Mouse (Mus musculus) ES-Bruce4 (cell line): ENCODE results near the gene Adora2a. TPM values are rescaled to one million over a fixed set of nuclear protein-coding genes. Genes with fewer than 3 reads are reported as not detected.

Experiments
- H3K27ac ChIP-seq: 2 replicates; pipeline ENCODE4 v1.5.1; 2012; ENCODE audit warnings: low read length, inconsistent platforms; ENCODE audit not compliant: insufficient read depth
- H3K27me3 ChIP-seq: 2 replicates; pipeline ENCODE4 v1.6.1; 2012; ENCODE audit warnings: mild to moderate bottlenecking, low read length, inconsistent platforms; ENCODE audit not compliant: control insufficient read depth, poor library complexity, insufficient read depth, severe bottlenecking
- H3K36me3 ChIP-seq: 2 replicates; pipeline ENCODE4 v1.6.1; 2012; ENCODE audit warnings: inconsistent platforms, mild to moderate bottlenecking, low read length, moderate library complexity; ENCODE audit not compliant: control insufficient read depth, poor library complexity, insufficient read depth, severe bottlenecking
- H3K4me1 ChIP-seq: one replicate; pipeline ENCODE4 v1.8.1; 2011; ENCODE audit warnings: low read length; ENCODE audit not compliant: control insufficient read depth, insufficient read depth
- H3K4me3 ChIP-seq: 2 replicates; pipeline ENCODE4 v1.5.1; 2011; ENCODE audit warnings: low read depth, mild to moderate bottlenecking, low read length
- H3K9ac ChIP-seq: 2 replicates; pipeline ENCODE4 v1.6.1; 2012; ENCODE audit warnings: low read depth, mild to moderate bottlenecking, inconsistent platforms; ENCODE audit not compliant: poor library complexity, severe bottlenecking
- H3K9me3 ChIP-seq: replicated peaks from 2 replicates; pipeline ENCODE4 v1.6.1; 2012; ENCODE audit warnings: mild to moderate bottlenecking, low read length, inconsistent platforms; ENCODE audit not compliant: control insufficient read depth, poor library complexity, insufficient read depth, severe bottlenecking
- CTCF ChIP-seq: IDR thresholded peaks from one replicate; pipeline ENCODE4 v1.8.1; 2011; ENCODE audit warnings: low read depth, low read length
- EP300 ChIP-seq: IDR thresholded peaks from 2 replicates; pipeline ENCODE4 v1.6.1; 2011; ENCODE audit warnings: low read depth, low read length; ENCODE audit not compliant: insufficient read depth
- POLR2A ChIP-seq: IDR thresholded peaks from one replicate; pipeline ENCODE4 v1.8.1; 2011; ENCODE audit warnings: low read length; ENCODE audit not compliant: insufficient read depth
- polyA plus RNA-seq: library from polyadenylated mRNA; stranded (reverse); fragments of >200 nt; gene quantifications from 2 replicates; pipeline ENCODE4 v1.2.4, GENCODE M21; 2011; ENCODE audit warnings: low read depth; ENCODE audit not compliant: missing spikeins, insufficient read depth, insufficient read length

Gene Adora2a
- polyA plus RNA-seq, 1 experiment, result 0.22 TPM

DNA sequence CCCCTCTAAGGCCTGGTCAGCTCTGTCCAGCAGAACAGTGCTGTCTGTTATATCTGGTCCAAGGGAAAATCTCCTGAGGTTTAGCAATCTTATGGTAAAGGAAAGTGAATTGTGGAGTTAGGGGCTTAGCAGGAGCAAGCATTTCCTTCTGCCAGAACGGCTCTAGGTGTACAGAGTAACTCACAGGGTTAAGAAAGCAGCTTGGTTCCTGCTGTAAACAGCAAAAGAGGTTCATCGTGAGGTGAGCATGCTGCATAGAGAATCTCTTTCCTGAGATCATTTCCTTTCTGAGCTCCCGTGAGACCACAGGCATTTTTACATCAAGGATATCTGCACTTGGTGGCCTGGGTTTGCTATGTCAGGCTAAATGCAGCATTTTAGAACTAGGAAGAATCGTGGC lies 21.8 kb upstream of the Adora2a start:
- H3K9ac ChIP-seq, result no peak overlapping the region
- no peaks in the 10 kb centered on the region for H3K27me3 ChIP-seq
- H3K4me3 ChIP-seq, result no peak overlapping the region
- no peaks in the 10 kb centered on the region for H3K4me1 ChIP-seq
- no peak overlapping the region for H3K27ac ChIP-seq
- TF ChIP-seq CTCF, result no peak
- no peak for TF ChIP-seq POLR2A
- no peak for TF ChIP-seq EP300
- no peaks in the 10 kb centered on the region for H3K36me3 ChIP-seq
- H3K9me3 ChIP-seq, result no peaks in the 10 kb centered on the region

DNA sequence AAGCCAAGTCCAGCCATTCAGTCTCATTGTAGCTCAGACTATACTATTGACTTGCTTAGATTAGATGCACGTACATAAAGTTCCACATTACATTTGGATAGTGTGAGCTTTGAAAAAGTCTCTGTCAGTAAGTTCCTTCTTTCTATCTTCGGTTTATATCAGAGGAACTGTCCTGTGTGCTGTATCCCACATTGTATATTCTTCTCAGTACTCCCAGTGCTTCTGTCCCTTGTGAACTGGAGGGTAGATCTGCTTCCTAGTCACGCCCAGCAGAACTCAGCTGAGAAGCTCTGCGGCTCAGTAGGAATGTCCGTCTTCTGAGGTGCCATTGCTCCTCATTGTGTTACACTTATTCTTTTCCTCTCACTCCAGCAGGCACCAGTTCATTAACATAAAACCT lies 18.1 kb upstream of the Adora2a start:
- Histone ChIP-seq H3K4me3 (no peak overlapping the region), H3K36me3 (no peaks in the 10 kb centered on the region), H3K4me1 (no peaks in the 10 kb centered on the region), H3K27ac (no peak overlapping the region), H3K27me3 (no peaks in the 10 kb centered on the region), H3K9me3 (no peaks in the 10 kb centered on the region), H3K9ac (no peak overlapping the region)
- TF ChIP-seq EP300 (no peak), POLR2A (no peak), CTCF (no peak)

DNA sequence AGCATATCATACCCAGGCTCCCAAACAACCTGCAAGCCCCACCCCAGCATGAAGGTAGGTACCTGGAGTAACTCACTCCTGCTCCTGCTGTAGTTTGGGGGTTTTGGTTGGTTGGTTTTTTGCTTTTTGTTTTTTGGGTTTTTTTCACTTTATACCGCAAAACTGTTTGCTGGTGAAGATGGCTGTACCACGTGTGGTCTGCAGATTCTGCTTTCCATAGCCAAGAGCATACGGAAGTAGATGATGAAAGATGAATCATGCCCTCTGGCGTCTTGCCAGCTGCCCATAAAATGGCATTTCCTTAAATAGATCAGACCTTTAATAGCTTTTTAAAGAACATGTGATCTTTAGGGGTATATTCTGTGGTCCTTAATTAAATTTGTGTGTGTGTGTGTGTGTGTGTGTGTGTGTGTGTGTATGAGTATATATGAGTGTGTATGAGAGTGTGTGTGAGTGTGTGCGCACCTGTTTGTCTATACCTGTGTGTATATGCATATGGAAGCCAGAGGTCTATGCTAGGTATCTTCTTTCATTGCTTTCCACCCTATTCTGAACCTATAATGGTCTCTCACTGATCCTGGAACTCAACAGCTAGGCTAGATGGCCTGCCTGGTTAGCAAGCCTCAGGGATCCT lies 16.8 kb upstream of the Adora2a start:
- no peaks in the 10 kb centered on the region for H3K4me1 ChIP-seq
- no peak overlapping the region for H3K27ac ChIP-seq
- H3K36me3 ChIP-seq, result no peaks in the 10 kb centered on the region
- no peaks in the 10 kb centered on the region for H3K9me3 ChIP-seq
- no peak overlapping the region for H3K4me3 ChIP-seq
- H3K27me3 ChIP-seq, result no peaks in the 10 kb centered on the region
- no peak for TF ChIP-seq EP300
- no peak overlapping the region for H3K9ac ChIP-seq

- Histone ChIP-seq H3K4me1 (no peaks in the 10 kb centered on the region), H3K9ac (no peak overlapping the region), H3K36me3 (no peaks in the 10 kb centered on the region), H3K9me3 (no peaks in the 10 kb centered on the region), H3K27me3 (no peaks in the 10 kb centered on the region), H3K4me3 (no peak overlapping the region), H3K27ac (no peak overlapping the region)
- TF ChIP-seq POLR2A (no peak), EP300 (no peak), CTCF (no peak)
Measured at GRCm38 (mm10) chr10:75301195-75301806, 15.4 kb upstream of the Adora2a start.

- Histone ChIP-seq H3K9me3 (no peaks in the 10 kb centered on the region), H3K36me3 (no peaks in the 10 kb centered on the region)
Measured at GRCm38 (mm10) chr10:75301937-75302336, 14.7 kb upstream of the Adora2a start.

DNA sequence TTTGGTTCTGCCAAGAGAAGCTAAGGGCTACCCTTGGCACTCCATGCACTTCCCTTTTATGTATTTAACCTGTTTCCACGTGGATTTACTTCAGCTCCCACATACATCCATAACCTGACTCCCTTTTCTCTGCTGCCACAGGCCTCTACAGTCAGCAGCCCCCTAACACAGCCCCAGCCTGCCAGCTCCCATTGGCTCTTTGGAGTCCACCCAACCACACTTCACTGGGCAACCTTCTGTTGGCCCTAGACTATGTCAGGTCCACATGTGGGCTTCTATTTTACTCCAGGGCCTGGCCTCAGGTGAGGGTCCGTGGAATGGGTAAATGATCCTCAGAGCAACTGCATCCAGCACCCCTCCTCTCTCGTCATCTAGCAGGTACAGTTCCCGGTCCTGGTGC lies 14.1 kb upstream of the Adora2a start:
- Histone ChIP-seq H3K27ac (no peak overlapping the region), H3K36me3 (no peaks in the 10 kb centered on the region)
- no peak for TF ChIP-seq POLR2A
- no peak for TF ChIP-seq CTCF
- no peak for TF ChIP-seq EP300

More at GRCm38 (mm10) chr10:75301937-75302336, 14.7 kb upstream of the Adora2a start:
- H3K4me1 ChIP-seq, result no peaks in the 10 kb centered on the region
- H3K4me3 ChIP-seq, result no peak overlapping the region
- TF ChIP-seq POLR2A, result no peak
- no peak for TF ChIP-seq EP300
- TF ChIP-seq CTCF, result no peak
- H3K9ac ChIP-seq, result no peak overlapping the region
- no peak overlapping the region for H3K27ac ChIP-seq
- no peaks in the 10 kb centered on the region for H3K27me3 ChIP-seq

More for the DNA sequence above, 14.1 kb upstream of the Adora2a start:
- Histone ChIP-seq H3K4me1 (no peaks in the 10 kb centered on the region), H3K27me3 (no peaks in the 10 kb centered on the region), H3K9ac (no peak overlapping the region), H3K4me3 (no peak overlapping the region), H3K9me3 (no peaks in the 10 kb centered on the region)
